Mouse (Mus musculus) ES-Bruce4 (cell line): ENCODE measurements at regions not wholly inside any gene's neighbourhood (a gene's known extent, or its start where the extent isn't known, plus 50 kb on each side); places are given as distances from the start of the nearest gene placed in this dataset.

ENCODE experiments used
- H3K27ac ChIP-seq: 2 replicates; pipeline ENCODE4 v1.5.1; 2012; ENCODE audit warnings: low read length, inconsistent platforms; ENCODE audit not compliant: insufficient read depth
- H3K27me3 ChIP-seq: 2 replicates; pipeline ENCODE4 v1.6.1; 2012; ENCODE audit warnings: mild to moderate bottlenecking, low read length, inconsistent platforms; ENCODE audit not compliant: control insufficient read depth, poor library complexity, insufficient read depth, severe bottlenecking
- H3K36me3 ChIP-seq: 2 replicates; pipeline ENCODE4 v1.6.1; 2012; ENCODE audit warnings: inconsistent platforms, mild to moderate bottlenecking, low read length, moderate library complexity; ENCODE audit not compliant: control insufficient read depth, poor library complexity, insufficient read depth, severe bottlenecking
- H3K4me1 ChIP-seq: one replicate; pipeline ENCODE4 v1.8.1; 2011; ENCODE audit warnings: low read length; ENCODE audit not compliant: control insufficient read depth, insufficient read depth
- H3K4me3 ChIP-seq: 2 replicates; pipeline ENCODE4 v1.5.1; 2011; ENCODE audit warnings: low read depth, mild to moderate bottlenecking, low read length
- H3K9ac ChIP-seq: 2 replicates; pipeline ENCODE4 v1.6.1; 2012; ENCODE audit warnings: low read depth, mild to moderate bottlenecking, inconsistent platforms; ENCODE audit not compliant: poor library complexity, severe bottlenecking
- H3K9me3 ChIP-seq: replicated peaks from 2 replicates; pipeline ENCODE4 v1.6.1; 2012; ENCODE audit warnings: mild to moderate bottlenecking, low read length, inconsistent platforms; ENCODE audit not compliant: control insufficient read depth, poor library complexity, insufficient read depth, severe bottlenecking
- CTCF ChIP-seq: IDR thresholded peaks from one replicate; pipeline ENCODE4 v1.8.1; 2011; ENCODE audit warnings: low read depth, low read length
- EP300 ChIP-seq: IDR thresholded peaks from 2 replicates; pipeline ENCODE4 v1.6.1; 2011; ENCODE audit warnings: low read depth, low read length; ENCODE audit not compliant: insufficient read depth
- POLR2A ChIP-seq: IDR thresholded peaks from one replicate; pipeline ENCODE4 v1.8.1; 2011; ENCODE audit warnings: low read length; ENCODE audit not compliant: insufficient read depth

DNA sequence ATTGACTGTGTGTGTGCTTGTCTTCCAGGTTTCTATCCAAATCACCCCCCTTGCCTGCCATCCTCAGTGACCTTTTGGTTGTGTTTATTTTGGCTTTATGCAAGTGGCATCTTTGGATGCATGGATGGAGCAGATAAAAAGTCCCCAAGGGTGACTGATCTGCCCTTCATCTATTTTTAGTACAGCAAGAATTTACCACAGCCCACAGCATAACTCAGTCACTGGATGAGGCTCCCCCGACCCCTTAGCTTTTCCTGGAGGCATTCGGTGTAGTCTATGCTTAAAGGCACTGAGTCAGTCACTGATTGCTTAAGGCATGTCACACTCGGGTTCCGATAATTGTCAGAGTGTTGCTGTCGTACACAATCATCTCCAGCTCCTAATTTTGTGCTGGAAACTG, 142.2 kb upstream of the Rap1b start:
- Histone ChIP-seq H3K27me3 (no peaks in the 10 kb centered on the region), H3K4me3 (no peak overlapping the region), H3K36me3 (no peaks in the 10 kb centered on the region), H3K9me3 (no peaks in the 10 kb centered on the region), H3K27ac (no peak overlapping the region), H3K4me1 (no peaks in the 10 kb centered on the region), H3K9ac (no peak overlapping the region)
- no peak for TF ChIP-seq POLR2A
- no peak for TF ChIP-seq CTCF
- no peak for TF ChIP-seq EP300

DNA sequence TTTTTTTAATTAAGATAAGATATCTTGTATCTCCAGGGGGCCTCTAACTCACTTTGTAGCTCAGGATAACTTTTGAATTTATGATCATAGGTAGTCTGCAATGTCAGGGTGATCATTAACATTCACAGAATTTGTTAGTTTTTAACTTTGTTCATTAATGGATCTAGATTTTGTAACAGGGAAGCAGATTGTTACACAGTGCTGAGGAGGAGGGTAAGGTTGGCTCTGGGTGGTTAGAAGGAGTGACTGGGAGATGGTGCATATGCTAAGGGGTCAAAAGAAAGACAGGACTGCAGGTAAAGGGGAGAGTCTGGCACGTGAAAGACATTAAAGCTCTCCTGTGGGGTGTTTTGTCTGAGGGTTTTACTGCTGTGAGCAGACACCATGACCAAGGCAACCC, 145.3 kb upstream of the Rap1b start:
- H3K9ac ChIP-seq: no peak overlapping the region
- H3K36me3 ChIP-seq: no peaks in the 10 kb centered on the region
- H3K27ac ChIP-seq: no peak overlapping the region
- TF ChIP-seq POLR2A (no peak), CTCF (no peak), EP300 (no peak)
- no peaks in the 10 kb centered on the region for H3K4me1 ChIP-seq
- no peak overlapping the region for H3K4me3 ChIP-seq
- H3K27me3 ChIP-seq: no peaks in the 10 kb centered on the region
- H3K9me3 ChIP-seq: no peaks in the 10 kb centered on the region

DNA sequence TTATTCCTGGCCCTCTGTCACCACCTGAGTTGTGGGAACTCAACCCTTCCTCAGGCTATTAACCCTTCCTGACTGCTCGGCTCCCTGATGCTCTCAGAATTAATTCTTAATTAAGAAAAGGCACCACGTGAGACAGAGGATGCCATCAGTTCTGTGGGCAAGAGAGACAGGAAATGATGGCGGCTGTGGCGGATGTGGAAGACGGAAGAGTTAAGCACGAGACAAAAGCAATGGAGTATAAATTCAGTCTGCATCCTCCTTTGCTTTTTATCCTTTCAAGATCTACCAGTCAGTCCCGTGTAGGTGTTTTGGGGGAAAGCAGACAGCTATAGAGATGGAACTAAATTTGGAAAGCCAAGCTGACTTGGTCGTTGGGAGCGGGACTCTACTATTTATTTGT, 146.5 kb upstream of the Rap1b start:
- Histone ChIP-seq H3K27ac (no peak overlapping the region), H3K9me3 (no peaks in the 10 kb centered on the region), H3K9ac (no peak overlapping the region), H3K36me3 (no peaks in the 10 kb centered on the region), H3K4me1 (no peaks in the 10 kb centered on the region), H3K27me3 (no peaks in the 10 kb centered on the region), H3K4me3 (no peak overlapping the region)
- TF ChIP-seq EP300: no peak
- TF ChIP-seq POLR2A: no peak
- no peak for TF ChIP-seq CTCF

DNA sequence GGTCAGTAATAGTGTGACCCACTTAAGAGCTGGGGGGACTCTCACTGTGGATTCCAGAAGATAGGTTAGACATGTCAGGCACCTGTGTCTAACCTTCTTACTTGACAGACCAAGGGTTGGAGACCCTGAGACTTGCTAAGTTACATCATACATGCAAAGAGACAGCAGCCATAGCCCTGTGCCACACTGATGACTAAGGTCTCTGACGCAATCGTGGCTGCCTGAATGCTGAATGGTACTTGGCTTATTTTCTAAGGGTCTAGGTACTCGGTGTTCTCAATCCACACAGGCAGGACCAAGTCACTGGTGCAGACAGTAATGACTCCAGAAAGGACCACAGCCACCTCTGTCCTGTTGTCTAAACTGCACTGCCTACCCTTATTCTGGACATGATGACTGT, 147.8 kb upstream of the Mdm1 start:
- Histone ChIP-seq H3K27me3 (no peaks in the 10 kb centered on the region), H3K9me3 (no peaks in the 10 kb centered on the region), H3K36me3 (no peaks in the 10 kb centered on the region), H3K27ac (no peak overlapping the region), H3K4me1 (no peaks in the 10 kb centered on the region), H3K4me3 (no peak overlapping the region), H3K9ac (no peak overlapping the region)
- TF ChIP-seq EP300 (no peak), CTCF (no peak), POLR2A (no peak)

DNA sequence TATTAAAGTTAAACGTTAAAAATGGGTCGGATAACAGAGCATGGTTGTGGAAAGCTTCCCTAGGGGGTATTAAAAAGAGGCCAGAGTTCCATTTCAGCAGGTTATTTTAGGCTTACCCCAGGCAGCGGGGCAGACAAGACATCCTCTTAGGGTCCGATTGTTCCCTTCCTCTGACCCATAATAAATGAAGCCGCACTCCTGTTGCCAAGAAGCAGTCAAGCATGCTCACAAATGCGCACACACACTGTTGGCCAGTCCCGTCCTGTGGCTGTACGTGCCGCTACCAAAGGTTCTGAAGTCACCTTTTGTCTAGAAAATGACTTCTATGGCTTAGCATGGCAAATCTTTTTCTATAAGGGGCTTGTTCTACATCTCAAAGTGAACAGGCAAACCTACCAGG, 146.8 kb upstream of the Mdm1 start:
- H3K4me1 ChIP-seq: no peaks in the 10 kb centered on the region

DNA sequence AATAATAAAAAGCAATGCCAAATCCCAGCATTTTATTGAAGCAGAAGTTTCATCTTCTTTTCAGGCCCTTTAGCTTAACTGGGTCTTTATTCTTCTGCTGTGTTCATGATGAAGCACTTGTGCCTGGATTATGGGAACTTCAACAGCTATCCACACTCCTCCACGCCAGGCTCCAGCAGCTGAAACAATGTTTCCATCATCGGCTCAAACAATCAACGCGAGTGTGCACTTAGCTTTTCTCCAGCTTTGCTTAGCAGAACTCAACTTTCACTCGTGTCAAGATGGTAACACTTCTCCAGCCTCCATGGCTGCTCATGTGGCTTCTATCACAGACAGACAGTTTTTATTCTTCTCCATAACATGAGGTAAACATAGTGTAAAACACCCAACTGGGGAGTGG, 143.8 kb upstream of the Mdm1 start:
- Histone ChIP-seq H3K36me3 (no peaks in the 10 kb centered on the region), H3K4me3 (no peak overlapping the region), H3K27me3 (no peaks in the 10 kb centered on the region), H3K4me1 (no peaks in the 10 kb centered on the region), H3K27ac (no peak overlapping the region), H3K9me3 (no peaks in the 10 kb centered on the region), H3K9ac (no peak overlapping the region)
- TF ChIP-seq POLR2A: no peak
- no peak for TF ChIP-seq CTCF
- TF ChIP-seq EP300: no peak

More for the DNA sequence above, 146.8 kb upstream of the Mdm1 start:
- Histone ChIP-seq H3K27ac (no peak overlapping the region), H3K27me3 (no peaks in the 10 kb centered on the region), H3K9me3 (no peaks in the 10 kb centered on the region), H3K36me3 (no peaks in the 10 kb centered on the region), H3K9ac (no peak overlapping the region), H3K4me3 (no peak overlapping the region)
- TF ChIP-seq CTCF (no peak), POLR2A (no peak), EP300 (no peak)
